Mouse (Mus musculus): ENCODE measurements at regions not wholly inside any gene's neighbourhood (a gene's known extent, or its start where the extent isn't known, plus 50 kb on each side); places are given as distances from the start of the nearest gene placed in this dataset.
"Not testable (repeated sequence)": the region's sequence is repeated elsewhere in the genome, so short reads cannot be mapped to it uniquely, and the experiment has no call there.

DNA sequence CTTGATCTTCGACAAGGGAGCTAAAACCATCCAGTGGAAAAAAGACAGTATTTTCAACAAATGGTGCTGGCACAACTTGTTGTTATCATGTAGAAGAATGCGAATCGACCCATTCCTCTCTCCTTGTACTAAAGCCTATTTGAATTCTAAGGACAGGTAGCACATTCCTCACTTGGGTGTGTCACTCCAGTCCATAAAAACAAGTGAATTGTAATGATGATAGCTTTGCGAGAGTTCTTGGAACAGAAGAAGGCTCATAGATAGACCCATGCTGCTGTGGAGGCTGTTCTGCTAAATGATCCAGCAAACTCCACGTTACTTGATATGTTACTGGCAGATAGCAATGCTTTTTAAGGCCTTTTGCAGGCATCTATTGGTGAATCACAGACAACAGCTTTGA is 1038.2 kb upstream of the Manea start:
- H3K4me2 ChIP-seq; H3K27ac ChIP-seq (replicated peaks); H3K27me3 ChIP-seq (replicated peaks); H3K9me3 ChIP-seq (replicated peaks); H3K36me3 ChIP-seq; H3K4me3 ChIP-seq (replicated peaks); H3K9ac ChIP-seq (replicated peaks); ATAC-seq (ENCODE audit: low FRiP score); H3K4me1 ChIP-seq: not testable (repeated sequence)
- 91% methylated on average over 5 of the region's 5 CpGs for WGBS

GRCm38 (mm10) chr4:27346892-27347291 is 1000.2 kb upstream of the Manea start:
- Histone ChIP-seq H3K36me3 (no peaks in the 10 kb centered on the region), H3K9ac (replicated peaks) (no peak overlapping the region), H3K4me3 (replicated peaks) (no peak overlapping the region), H3K4me2 (no peak overlapping the region), H3K9me3 (replicated peaks) (no peaks in the 10 kb centered on the region), H3K27me3 (replicated peaks) (no peaks in the 10 kb centered on the region), H3K27ac (replicated peaks) (no peak overlapping the region), H3K4me1 (no peaks in the 10 kb centered on the region)
- no peak for ATAC-seq (ENCODE audit: low FRiP score)

GRCm38 (mm10) chr4:27333279-27333678 is 986.6 kb upstream of the Manea start:
- Histone ChIP-seq H3K4me3 (replicated peaks) (no peak overlapping the region), H3K9ac (replicated peaks) (no peak overlapping the region), H3K36me3 (no peaks in the 10 kb centered on the region), H3K4me2 (no peak overlapping the region), H3K9me3 (replicated peaks) (no peaks in the 10 kb centered on the region), H3K27ac (replicated peaks) (no peak overlapping the region), H3K4me1 (no peaks in the 10 kb centered on the region), H3K27me3 (replicated peaks) (no peaks in the 10 kb centered on the region)
- ATAC-seq (ENCODE audit: low FRiP score) = no peak
- WGBS = 94% methylated on average over 3 of the region's 3 CpGs
